Mouse (Mus musculus) liver, adult 2 months (tissue): Measurements from ENCODE around the gene Ssc4d.

Experiments used
- CTCF ChIP-seq: fragments of 200-500 bp; IDR thresholded peaks from 2 replicates; pipeline ENCODE4 v1.5.1; 2011; ENCODE audit warnings: low read depth, low read length, control low read depth
- POLR2A ChIP-seq: fragments of 200-500 bp; IDR thresholded peaks from 2 replicates; pipeline ENCODE4 v1.6.1; 2011; ENCODE audit warnings: low read length, control low read depth; ENCODE audit not compliant: insufficient read depth; ENCODE audit errors: extremely low read depth

DNA sequence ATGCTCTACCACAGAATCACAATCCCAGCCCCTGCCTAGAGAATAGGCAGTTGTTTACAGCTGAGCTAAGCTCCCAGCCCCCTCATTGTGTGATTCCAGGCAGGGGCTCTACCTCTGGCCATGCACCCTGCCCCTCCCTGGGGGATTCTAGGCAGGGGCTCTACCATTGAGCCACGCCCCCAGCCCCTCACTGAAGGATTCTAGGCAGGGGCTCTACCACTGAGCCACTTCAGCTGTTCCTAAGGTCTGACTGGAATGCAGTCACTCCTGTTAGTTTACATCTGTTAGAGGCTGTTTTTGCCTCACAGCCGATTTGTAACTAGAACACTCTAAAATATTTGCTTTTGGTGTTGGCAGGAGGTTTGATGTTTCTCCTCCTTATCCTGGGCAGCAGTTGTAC lies 28.0 kb upstream of the Ssc4d start:
- no peak for TF ChIP-seq POLR2A
- TF ChIP-seq CTCF = no peak
